Mouse (Mus musculus) forelimb bud, embryonic 11.5 days (tissue): Measurements from ENCODE around the gene Hist1h2bf.
"Not testable (repeated sequence)": the region's sequence is repeated elsewhere in the genome, so short reads cannot be mapped to it uniquely, and the experiment has no call there.

Experiments used
- DNase-seq: peaks from one replicate; pipeline ENCODE4 v3.0.0-alpha.2; 2012; ENCODE audit warnings: low read depth, low spot score

Gene Hist1h2bf

GRCm38 (mm10) chr13:23586940-23587225 lies 12.9 kb upstream of the Hist1h2bf start:
- DNase-seq = peak; percentile 11

- peak; percentile 33 for DNase-seq
These were observed 12.3 kb upstream of the Hist1h2bf start for GRCm38 (mm10) chr13:23586099-23586939.

- DNase-seq = peak; percentile 94
These were observed 11.6 kb upstream of the Hist1h2bf start for GRCm38 (mm10) chr13:23585442-23586098.

- DNase-seq = peak; percentile 79
These were observed 11.0 kb upstream of the Hist1h2bf start for GRCm38 (mm10) chr13:23585029-23585441.

GRCm38 (mm10) chr13:23584331-23584730 lies 10.3 kb upstream of the Hist1h2bf start:
- peak; percentile 47 for DNase-seq

GRCm38 (mm10) chr13:23583387-23584068 lies 9.5 kb upstream of the Hist1h2bf start:
- DNase-seq = peak; percentile 14

GRCm38 (mm10) chr13:23582219-23583056 lies 8.4 kb upstream of the Hist1h2bf start:
- peak; percentile 34 for DNase-seq

GRCm38 (mm10) chr13:23581408-23582218 lies 7.6 kb upstream of the Hist1h2bf start, which contains the start of gene Hist1h4d:
TSS of gene Hist1h4d (plus strand) at chr13:23581598.
- peak; percentile 97 for DNase-seq

GRCm38 (mm10) chr13:23577835-23578234 lies 3.8 kb upstream of the Hist1h2bf start:
- no peak for DNase-seq

GRCm38 (mm10) chr13:23576906-23577639 lies 3.1 kb upstream of the Hist1h2bf start:
- DNase-seq = peak; percentile 12

- DNase-seq = peak; percentile 57
These were observed 2.4 kb upstream of the Hist1h2bf start for GRCm38 (mm10) chr13:23576351-23576881.

- peak; percentile 11 for DNase-seq
These were observed 1.9 kb upstream of the Hist1h2bf start for GRCm38 (mm10) chr13:23575864-23576313.

GRCm38 (mm10) chr13:23575271-23575851 lies 1.4 kb upstream of the Hist1h2bf start, which contains the start of gene Hist1h3d:
TSS of gene Hist1h3d (plus strand) at chr13:23575763.
- DNase-seq = peak; percentile 89

GRCm38 (mm10) chr13:23574546-23575170 lies 662 bp upstream of the Hist1h2bf start:
- not testable (repeated sequence) for DNase-seq

GRCm38 (mm10) chr13:23573034-23573897 lies 730 bp downstream of the Hist1h2bf start:
- DNase-seq = not testable (repeated sequence)

GRCm38 (mm10) chr13:23572218-23573033 lies 1.6 kb downstream of the Hist1h2bf start:
- DNase-seq = no peak
